Mouse (Mus musculus) embryonic facial prominence, embryonic 13.5 days (tissue): ENCODE data around the gene Sost. TPM values are rescaled to one million over a fixed set of nuclear protein-coding genes. Genes with fewer than 3 reads are reported as not detected.
"Not testable (repeated sequence)": the region's sequence is repeated elsewhere in the genome, so short reads cannot be mapped to it uniquely, and the experiment has no call there.

ENCODE experiments used
- ATAC-seq: fragments of 200-750 bp; cut with Nextera tagmentation; 2 replicates; pipeline ENCODE4 v1.8.0; 2017; ENCODE audit warnings: low read depth; ENCODE audit not compliant: insufficient number of reproducible peaks, insufficient read depth, low FRiP score, low TSS enrichment
- H3K27ac ChIP-seq: fragments of 300-500 bp; sonication (generic); 2 replicates; pipeline ENCODE4 v1.5.1; 2015; ENCODE audit warnings: moderate library complexity, mild to moderate bottlenecking, inconsistent platforms
- H3K27me3 ChIP-seq: fragments of 300-500 bp; sonication (generic); 2 replicates; pipeline ENCODE4 v1.6.1; 2015; ENCODE audit warnings: mild to moderate bottlenecking, inconsistent platforms
- H3K36me3 ChIP-seq: fragments of 300-500 bp; sonication (generic); 2 replicates; pipeline ENCODE4 v1.6.1; 2015; ENCODE audit warnings: mild to moderate bottlenecking, inconsistent platforms
- H3K4me1 ChIP-seq: fragments of 300-500 bp; sonication (generic); 2 replicates; pipeline ENCODE4 v1.6.1; 2015; ENCODE audit warnings: inconsistent platforms
- H3K4me2 ChIP-seq: fragments of 300-500 bp; sonication (generic); 2 replicates; pipeline ENCODE4 v1.6.1; 2015; ENCODE audit warnings: moderate library complexity, mild to moderate bottlenecking, inconsistent platforms
- H3K4me3 ChIP-seq: fragments of 300-500 bp; sonication (generic); 2 replicates; pipeline ENCODE4 v1.5.1; 2015; ENCODE audit warnings: mild to moderate bottlenecking, inconsistent platforms
- H3K9ac ChIP-seq: fragments of 300-500 bp; sonication (generic); 2 replicates; pipeline ENCODE4 v1.6.1; 2015; ENCODE audit warnings: mild to moderate bottlenecking, inconsistent platforms
- H3K9me3 ChIP-seq: fragments of 300-500 bp; sonication (generic); 2 replicates; pipeline ENCODE4 v1.6.1; 2016; ENCODE audit warnings: inconsistent platforms
- WGBS: fragments of 180-500 bp; shearing (Covaris S2); methylation state at CpG from one replicate; pipeline ENCODE4 v1.1.7; 2015; ENCODE audit warnings: mixed read lengths; 5-methylcytosine and 5-hydroxymethylcytosine counted together
- polyA plus RNA-seq: library from polyadenylated mRNA; unstranded; fragments of >200 nt; fragmentation: Nextera tagmentation; extraction: Ambion mirVana; gene quantifications from 2 replicates; pipeline ENCODE4 v1.2.1, GENCODE M21; 2015

Gene Sost
- polyA plus RNA-seq, 1 experiment from 2014 or later = 0.42 TPM

DNA sequence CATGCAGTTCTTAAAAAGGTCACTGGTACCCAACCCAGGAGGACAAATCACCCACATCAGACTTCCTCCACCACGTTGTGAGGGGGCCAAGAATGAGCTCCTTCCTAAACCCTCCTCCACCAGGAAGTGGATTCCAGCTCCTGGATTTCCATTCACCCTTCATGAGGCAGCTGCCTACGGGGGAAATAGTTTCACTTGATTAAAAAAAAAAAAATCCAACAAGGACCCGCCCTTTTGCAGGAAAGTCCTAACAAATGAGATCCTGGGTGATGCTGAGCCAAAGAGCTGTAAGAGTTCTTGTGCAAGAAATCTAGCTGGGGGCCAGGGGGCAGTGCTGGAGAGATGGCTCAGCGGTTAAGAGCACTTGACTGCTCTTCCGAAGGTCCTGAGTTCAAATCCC, 31.4 kb upstream of the Sost start:
- Histone ChIP-seq H3K27me3 (no peaks in the 10 kb centered on the region), H3K9ac (no peak overlapping the region), H3K27ac (0 out of 2 replicates have a peak overlapping the region, but pooled peaks have one; percentile 16), H3K4me1 (peaks cover 7% of the 10 kb centered on the region; the same call in 1 of the 2 replicates), H3K4me2 (no peak overlapping the region), H3K9me3 (no peaks in the 10 kb centered on the region), H3K36me3 (no peaks in the 10 kb centered on the region), H3K4me3 (no peak overlapping the region)
- no peak for ATAC-seq
- WGBS = 42% methylated on average over 5 of the region's 5 CpGs

DNA sequence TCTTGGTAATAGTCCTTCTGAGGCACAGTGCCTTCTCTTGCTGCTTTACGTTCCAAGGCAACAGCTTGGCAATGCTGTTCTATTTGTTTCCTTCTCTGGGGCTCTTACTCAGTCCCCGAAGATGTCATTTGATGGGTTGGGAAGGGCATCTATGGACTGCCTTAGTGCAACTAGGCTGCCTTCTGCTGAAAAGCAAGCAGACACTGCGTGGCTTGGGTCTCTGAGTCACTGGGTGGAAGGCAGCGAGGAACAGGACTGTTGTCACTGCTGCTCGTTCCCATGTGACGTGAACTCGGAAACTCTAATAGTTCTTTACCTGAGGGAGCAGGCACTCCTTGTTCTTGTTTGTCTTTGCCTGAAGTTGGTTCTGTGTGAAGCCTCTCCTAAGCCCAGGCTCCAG, 29.1 kb upstream of the Sost start:
- Histone ChIP-seq H3K27me3 (no peaks in the 10 kb centered on the region), H3K36me3 (no peaks in the 10 kb centered on the region), H3K27ac (no peak overlapping the region), H3K9me3 (no peaks in the 10 kb centered on the region), H3K4me1 (peaks cover 7% of the 10 kb centered on the region; the same call in 1 of the 2 replicates), H3K4me3 (no peak overlapping the region), H3K4me2 (no peak overlapping the region), H3K9ac (no peak overlapping the region)
- WGBS = 84% methylated on average over 7 of the region's 7 CpGs
- no peak for ATAC-seq

DNA sequence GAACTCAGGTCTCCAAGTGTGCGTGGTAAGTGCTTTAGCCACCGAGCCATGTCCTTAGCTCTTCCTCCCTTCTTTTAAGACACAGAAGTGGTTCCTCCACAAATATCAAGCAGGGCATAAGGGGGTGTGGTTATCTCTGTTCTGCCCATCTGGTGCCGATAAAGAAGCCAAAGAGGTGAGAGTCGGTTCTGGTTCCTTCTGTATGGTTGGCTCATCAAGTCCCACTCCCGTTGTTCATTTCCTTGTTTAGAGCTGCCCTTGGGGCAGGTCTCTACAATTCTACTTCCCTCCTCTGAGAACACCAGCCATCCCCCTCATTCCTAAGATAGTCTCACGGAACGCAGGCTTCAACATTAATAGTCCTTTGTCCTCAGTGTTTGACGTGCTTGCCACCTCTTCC, 27.3 kb upstream of the Sost start:
- Histone ChIP-seq H3K36me3 (no peaks in the 10 kb centered on the region), H3K4me3 (no peak overlapping the region), H3K9ac (no peak overlapping the region), H3K9me3 (no peaks in the 10 kb centered on the region), H3K27me3 (no peaks in the 10 kb centered on the region), H3K27ac (no peak overlapping the region), H3K4me2 (no peak overlapping the region), H3K4me1 (peaks cover 7% of the 10 kb centered on the region; the same call in 1 of the 2 replicates)
- ATAC-seq = no peak
- 42% methylated on average over 8 of the region's 8 CpGs for WGBS

DNA sequence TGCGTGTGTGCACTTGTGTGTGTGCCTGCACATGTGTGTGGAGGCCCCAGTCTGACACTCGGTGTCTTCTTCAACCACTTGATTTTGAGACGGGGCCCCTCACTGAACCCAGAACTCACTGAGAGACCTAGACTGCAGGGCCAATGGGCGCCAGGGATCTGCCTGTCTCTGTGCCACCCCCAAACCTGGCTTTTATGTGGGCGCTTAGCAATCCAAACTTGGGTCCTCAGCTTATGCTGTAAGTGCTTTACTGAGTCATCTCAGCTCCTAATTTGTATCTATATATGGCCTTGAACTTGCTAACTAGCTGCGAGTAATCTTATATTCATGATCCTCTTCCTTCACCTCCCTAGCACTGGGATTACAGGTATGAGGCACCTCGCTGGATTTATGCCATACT, 25.6 kb upstream of the Sost start:
- 86% methylated on average over 7 of the region's 7 CpGs for whole genome bisulfite sequencing
- no peak overlapping the region for H3K4me3 ChIP-seq
- H3K36me3 ChIP-seq = no peaks in the 10 kb centered on the region
- H3K4me2 ChIP-seq = no peak overlapping the region
- no peaks in the 10 kb centered on the region for H3K9me3 ChIP-seq
- no peak for ATAC-seq
- H3K27ac ChIP-seq = no peak overlapping the region
- H3K27me3 ChIP-seq = peaks cover 3% of the 10 kb centered on the region; the same call in 1 of the 2 replicates
- no peaks in the 10 kb centered on the region for H3K4me1 ChIP-seq
- no peak overlapping the region for H3K9ac ChIP-seq

DNA sequence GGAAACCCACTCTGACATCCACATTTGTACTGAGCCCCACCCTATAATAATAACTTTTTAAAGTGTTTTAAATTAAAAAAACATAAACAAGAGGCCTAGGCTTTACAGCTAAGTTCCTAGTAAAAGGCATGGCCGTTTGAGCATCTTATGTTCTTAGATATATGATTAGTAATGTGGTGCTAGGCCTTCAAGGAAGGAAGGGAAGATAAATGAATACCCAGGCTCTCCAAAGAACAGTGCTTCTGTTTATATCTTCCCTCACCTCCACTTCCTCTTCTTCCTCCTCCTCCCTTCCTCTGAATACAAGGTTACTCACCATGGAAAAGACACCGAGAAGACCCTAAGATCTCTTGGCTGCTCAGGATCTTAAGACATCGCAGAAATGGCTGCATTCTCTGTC, 25.0 kb upstream of the Sost start:
- no peak overlapping the region for H3K27ac ChIP-seq
- WGBS = 73% methylated on average over 3 of the region's 3 CpGs
- H3K9me3 ChIP-seq = no peaks in the 10 kb centered on the region
- no peak overlapping the region for H3K9ac ChIP-seq
- H3K27me3 ChIP-seq = peaks cover 6% of the 10 kb centered on the region; the same call in 1 of the 2 replicates
- no peak overlapping the region for H3K4me2 ChIP-seq
- no peak overlapping the region for H3K4me3 ChIP-seq
- no peak for ATAC-seq
- H3K36me3 ChIP-seq = no peaks in the 10 kb centered on the region
- no peaks in the 10 kb centered on the region for H3K4me1 ChIP-seq

DNA sequence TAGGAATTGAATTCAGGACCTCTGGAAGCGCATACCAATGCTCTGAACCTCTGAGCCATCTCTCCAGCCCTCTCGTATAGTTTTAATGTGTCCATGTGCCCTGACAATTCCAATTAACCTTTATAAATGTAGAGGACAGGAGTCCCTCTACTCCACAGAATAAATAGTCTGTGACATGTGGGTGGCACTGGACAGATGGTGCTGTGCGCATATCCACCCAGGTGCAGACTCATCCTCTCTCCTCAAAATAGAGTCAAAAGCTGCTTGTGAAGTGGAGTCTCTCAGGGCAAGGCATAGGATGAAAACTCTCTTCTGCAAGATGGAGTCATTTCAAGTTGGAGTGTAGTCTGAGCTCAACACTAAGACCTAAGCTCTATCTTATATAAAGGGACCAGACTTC, 23.4 kb upstream of the Sost start:
- ATAC-seq = no peak
- 80% methylated on average over 3 of the region's 3 CpGs for WGBS

DNA sequence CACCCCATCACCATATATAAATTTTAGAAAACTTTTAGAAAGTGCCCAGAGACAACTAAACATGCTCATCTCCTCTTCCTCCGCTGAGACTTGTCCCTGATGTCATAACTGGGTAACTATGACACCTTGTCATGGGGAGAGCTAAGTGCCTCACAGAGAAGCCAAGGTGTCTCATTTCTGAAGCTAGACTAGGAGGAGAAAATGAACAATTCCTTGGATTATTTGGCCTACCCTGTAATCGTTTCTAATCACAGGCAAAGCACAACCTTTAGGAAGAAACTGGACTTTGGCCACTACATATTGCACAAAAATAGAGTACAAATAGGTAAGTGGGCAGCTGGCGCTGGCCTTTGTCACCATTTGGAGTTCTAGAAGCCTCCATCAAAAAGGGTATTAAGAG, 20.1 kb upstream of the Sost start, which contains the start of gene Dusp3:
Dusp3 (minus strand) TSS at position 101 of the 400 bp plus-strand sequence.
- H3K4me2 ChIP-seq = peak within 1 kb of the TSS; percentile 30; the same call in 1 of the 2 replicates
- no peak within 1 kb of the TSS for H3K9ac ChIP-seq
- no peak for ATAC-seq
- 0 out of 2 replicates have a peak within 1 kb of the TSS, but pooled peaks have one; percentile 7 for H3K4me3 ChIP-seq
- no peak within 1 kb of the TSS for H3K27ac ChIP-seq
- no peaks in the 10 kb centered on the region for H3K9me3 ChIP-seq
- peaks cover 20% of the 10 kb centered on the region for H3K4me1 ChIP-seq
- H3K27me3 ChIP-seq = peaks cover 10% of the 10 kb centered on the region; the same call in 1 of the 2 replicates
- no peaks in the 10 kb centered on the region for H3K36me3 ChIP-seq
- 83% methylated on average over 3 of the region's 3 CpGs for WGBS

More for the DNA sequence above, 23.4 kb upstream of the Sost start:
- Histone ChIP-seq H3K4me3 (no peak overlapping the region), H3K27me3 (peaks cover 6% of the 10 kb centered on the region; the same call in 1 of the 2 replicates), H3K9me3 (no peaks in the 10 kb centered on the region), H3K4me1 (peaks cover 10% of the 10 kb centered on the region), H3K27ac (no peak overlapping the region), H3K9ac (no peak overlapping the region), H3K4me2 (no peak overlapping the region), H3K36me3 (no peaks in the 10 kb centered on the region)

DNA sequence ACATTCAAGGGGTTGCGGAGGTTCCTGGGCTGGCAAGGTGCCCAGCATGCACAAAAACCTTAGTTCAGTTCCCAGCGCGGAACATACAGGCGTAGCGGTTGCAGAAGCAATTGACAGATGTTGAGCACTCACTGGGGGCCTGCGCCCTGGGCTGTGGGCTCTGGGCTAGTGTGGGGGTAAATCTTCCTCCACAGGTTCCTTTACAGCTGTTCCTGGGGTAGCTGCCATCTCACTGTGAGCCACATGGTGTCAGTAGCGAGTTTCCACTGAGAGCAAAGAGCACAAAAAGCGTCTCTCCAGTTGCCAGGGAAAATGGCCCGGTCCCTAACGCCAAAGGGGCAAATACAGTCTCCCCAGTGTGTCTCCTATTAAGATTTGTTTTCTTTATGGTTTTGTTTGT, 19.2 kb upstream of the Sost start:
- ATAC-seq = no peak
- Histone ChIP-seq H3K4me3 (0 out of 2 replicates have a peak overlapping the region, but pooled peaks have one; percentile 7), H3K9me3 (no peaks in the 10 kb centered on the region), H3K27me3 (peaks cover 10% of the 10 kb centered on the region; the same call in 1 of the 2 replicates), H3K4me2 (peak overlapping the region; percentile 30; the same call in 1 of the 2 replicates), H3K9ac (no peak overlapping the region), H3K4me1 (peaks cover 20% of the 10 kb centered on the region), H3K36me3 (no peaks in the 10 kb centered on the region), H3K27ac (no peak overlapping the region)
- 3% methylated on average over 10 of the region's 10 CpGs for WGBS

DNA sequence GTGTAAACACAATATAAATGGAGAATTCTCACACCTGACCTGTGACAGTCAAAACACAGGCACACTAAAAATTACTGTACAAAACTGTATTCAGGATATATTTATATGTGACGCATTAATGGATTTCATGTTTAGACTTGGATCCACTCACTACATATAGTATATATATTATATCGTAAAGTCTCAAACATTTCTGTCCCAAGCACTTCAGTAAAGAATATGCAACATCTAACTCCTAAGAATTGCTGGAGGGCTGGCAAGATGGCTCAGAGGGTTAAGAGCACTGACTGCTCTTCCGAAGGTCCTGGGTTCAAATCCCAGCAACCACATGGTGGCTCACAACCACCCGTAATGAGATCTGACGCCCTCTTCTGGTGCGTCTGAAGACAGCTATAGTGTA, 18.6 kb upstream of the Sost start:
- H3K9ac ChIP-seq, H3K27ac ChIP-seq, H3K9me3 ChIP-seq, H3K4me3 ChIP-seq, ATAC-seq, H3K36me3 ChIP-seq, H3K4me2 ChIP-seq: not testable (repeated sequence)
- Histone ChIP-seq H3K4me1 (peaks cover 20% of the 10 kb centered on the region), H3K27me3 (peaks cover 10% of the 10 kb centered on the region; the same call in 1 of the 2 replicates)
- WGBS = 64% methylated on average over 6 of the region's 6 CpGs

DNA sequence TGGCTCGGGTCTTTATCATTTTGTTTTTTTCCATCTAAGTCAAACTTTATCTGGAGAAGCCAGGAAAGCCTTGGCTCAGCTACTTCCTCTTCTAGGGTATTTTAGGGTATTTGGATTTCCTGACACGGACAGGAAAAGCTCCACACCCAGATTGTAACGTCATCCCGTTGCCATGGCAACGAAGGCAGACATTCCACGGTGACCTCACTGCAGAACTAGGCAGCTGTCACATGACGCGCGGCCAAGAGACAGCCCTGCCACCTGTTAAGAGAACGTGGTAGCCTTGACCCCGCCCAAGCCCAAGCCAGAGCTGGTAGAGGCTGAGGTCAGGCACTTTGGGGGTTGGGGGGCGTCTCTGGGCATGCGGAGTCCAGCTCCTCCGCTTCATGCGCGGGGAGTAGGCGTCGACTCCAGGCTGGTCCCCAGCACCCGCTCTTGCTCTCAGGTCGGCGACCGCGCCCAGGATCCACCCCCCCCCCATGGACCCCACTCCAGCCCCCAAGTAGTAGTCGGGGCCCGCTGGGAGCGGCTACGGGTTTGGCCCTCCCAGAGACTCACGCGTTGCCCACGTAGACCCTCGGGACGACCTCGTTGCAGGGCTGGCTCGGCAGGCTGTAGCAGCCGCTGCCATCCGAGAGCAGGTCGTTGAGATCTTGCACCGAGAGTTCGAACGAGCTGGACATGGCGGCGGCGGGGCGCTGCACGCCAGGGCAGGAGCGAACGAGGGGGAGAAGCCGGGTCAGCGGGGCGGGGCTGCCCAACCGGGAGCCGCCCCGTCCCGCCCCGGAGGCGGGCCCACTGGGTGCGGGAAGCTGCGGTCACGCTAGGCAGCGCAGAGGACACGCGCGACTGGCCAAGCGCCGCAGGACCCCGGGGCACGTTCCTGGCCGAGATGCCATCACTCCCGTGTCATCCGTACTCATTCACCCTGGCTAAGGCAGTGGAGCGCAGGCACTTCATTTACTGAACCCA, 17.5 kb upstream of the Sost start, which contains the start of gene Cfap97d1:
Cfap97d1 (plus strand) TSS at position 226 of the 972 bp plus-strand sequence.
- H3K4me3 ChIP-seq = peak within 1 kb of the TSS; percentile 66
- peak within 1 kb of the TSS; percentile 99 for H3K4me2 ChIP-seq
- 1% methylated on average over 68 of the region's 71 CpGs for WGBS
- peaks cover 10% of the 10 kb centered on the region; the same call in 1 of the 2 replicates for H3K27me3 ChIP-seq
- H3K9me3 ChIP-seq = no peaks in the 10 kb centered on the region
- no peaks in the 10 kb centered on the region for H3K36me3 ChIP-seq
- H3K27ac ChIP-seq = peak within 1 kb of the TSS; percentile 11; the same call in 1 of the 2 replicates
- H3K4me1 ChIP-seq = peaks cover 20% of the 10 kb centered on the region
- peak within 1 kb of the TSS; percentile 75 for H3K9ac ChIP-seq
- ATAC-seq = peak; percentile 67

DNA sequence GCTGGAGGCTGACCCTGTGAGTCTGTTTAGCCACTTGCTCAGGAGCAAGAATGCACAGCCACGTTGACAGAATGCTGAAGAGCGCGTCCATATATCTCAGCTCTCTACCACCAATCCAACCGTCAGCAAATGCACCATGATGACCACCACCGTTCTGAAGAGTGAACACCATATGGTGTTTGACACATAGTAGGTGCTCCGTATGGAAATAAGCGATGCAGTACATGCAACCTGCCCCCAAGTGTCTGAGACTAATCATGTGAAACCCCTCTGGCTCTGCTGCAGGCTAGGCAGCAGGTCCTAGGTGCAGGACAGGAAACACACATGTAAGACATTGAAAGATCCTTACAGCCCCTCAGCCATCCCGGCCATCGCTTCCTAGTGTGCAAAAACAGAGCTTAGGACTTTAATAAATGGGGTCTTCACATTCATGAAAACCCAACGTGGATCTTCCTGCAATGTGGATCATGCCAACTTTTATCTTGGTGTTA, 16.7 kb upstream of the Sost start:
- peaks cover 10% of the 10 kb centered on the region; the same call in 1 of the 2 replicates for H3K27me3 ChIP-seq
- H3K27ac ChIP-seq = no peak overlapping the region
- no peaks in the 10 kb centered on the region for H3K9me3 ChIP-seq
- no peak overlapping the region; the same call in 1 of the 2 replicates for H3K4me3 ChIP-seq
- H3K36me3 ChIP-seq = no peaks in the 10 kb centered on the region
- peak overlapping the region; percentile 99 for H3K4me2 ChIP-seq
- peaks cover 20% of the 10 kb centered on the region for H3K4me1 ChIP-seq
- no peak overlapping the region for H3K9ac ChIP-seq
- no peak for ATAC-seq
- 71% methylated on average over 10 of the region's 10 CpGs for WGBS
